Mouse (Mus musculus) liver, embryonic 11.5 days (tissue): ENCODE results near the gene Zfp821. TPM values are rescaled to one million over a fixed set of nuclear protein-coding genes. Genes with fewer than 3 reads are reported as not detected.

Source experiments
- ATAC-seq: fragments of 200-750 bp; cut with Nextera tagmentation; replicated peaks from 2 replicates; pipeline ENCODE4 v1.8.0; 2017; ENCODE audit warnings: moderate number of reproducible peaks, mild to moderate bottlenecking, moderate TSS enrichment, moderate library complexity; ENCODE audit not compliant: low FRiP score
- DNase-seq: peaks from one replicate; pipeline ENCODE4 v3.0.0-alpha.2; 2017; ENCODE audit warnings: low spot score
- H3K27ac ChIP-seq: fragments of 300-500 bp; sonication (generic); 2 replicates; pipeline ENCODE4 v1.5.1; 2014; ENCODE audit warnings: mild to moderate bottlenecking, low read depth, low read length, control low read depth
- H3K27me3 ChIP-seq: fragments of 300-500 bp; sonication (generic); replicated peaks from 2 replicates; pipeline ENCODE4 v1.6.1; 2014; ENCODE audit warnings: low read length, mixed read lengths; ENCODE audit not compliant: control insufficient read depth, insufficient read depth
- H3K36me3 ChIP-seq: fragments of 300-500 bp; sonication (generic); 2 replicates; pipeline ENCODE4 v1.6.1; 2014; ENCODE audit warnings: mild to moderate bottlenecking, low read length, moderate library complexity, mixed read lengths; ENCODE audit not compliant: control insufficient read depth, insufficient read depth
- H3K4me1 ChIP-seq: fragments of 300-500 bp; sonication (generic); replicated peaks from 2 replicates; pipeline ENCODE4 v1.6.1; 2014; ENCODE audit warnings: low read length, mixed read lengths; ENCODE audit not compliant: control insufficient read depth, insufficient read depth
- H3K4me2 ChIP-seq: fragments of 300-500 bp; sonication (generic); 2 replicates; pipeline ENCODE4 v1.6.1; 2014; ENCODE audit warnings: mild to moderate bottlenecking, control low read depth, moderate library complexity
- H3K4me3 ChIP-seq: fragments of 300-500 bp; sonication (generic); 2 replicates; pipeline ENCODE4 v1.5.1; 2014; ENCODE audit warnings: low read depth, low read length, control low read depth
- H3K9ac ChIP-seq: fragments of 300-500 bp; sonication (generic); 2 replicates; pipeline ENCODE4 v1.6.1; 2014; ENCODE audit warnings: low read depth, low read length, control low read depth
- H3K9me3 ChIP-seq: fragments of 300-500 bp; sonication (generic); 2 replicates; pipeline ENCODE4 v1.6.1; 2016; ENCODE audit warnings: low read length, inconsistent platforms, mixed read lengths; ENCODE audit not compliant: control insufficient read depth
- WGBS: fragments of 180-500 bp; shearing (Covaris S2); extraction: QIAGEN DNeasy Blood & Tissue Kit; methylation state at CpG from one replicate; pipeline ENCODE4 v1.1.7; 2014; 5-methylcytosine and 5-hydroxymethylcytosine counted together
- polyA plus RNA-seq: library from polyadenylated mRNA; unstranded; fragments of >200 nt; fragmentation: Nextera tagmentation; extraction: Ambion mirVana; gene quantifications from 2 replicates; pipeline ENCODE4 v1.2.1, GENCODE M21; 2014

The Zfp821 gene
- polyA plus RNA-seq, 1 experiment from 2014 or later: 11.7 TPM

DNA sequence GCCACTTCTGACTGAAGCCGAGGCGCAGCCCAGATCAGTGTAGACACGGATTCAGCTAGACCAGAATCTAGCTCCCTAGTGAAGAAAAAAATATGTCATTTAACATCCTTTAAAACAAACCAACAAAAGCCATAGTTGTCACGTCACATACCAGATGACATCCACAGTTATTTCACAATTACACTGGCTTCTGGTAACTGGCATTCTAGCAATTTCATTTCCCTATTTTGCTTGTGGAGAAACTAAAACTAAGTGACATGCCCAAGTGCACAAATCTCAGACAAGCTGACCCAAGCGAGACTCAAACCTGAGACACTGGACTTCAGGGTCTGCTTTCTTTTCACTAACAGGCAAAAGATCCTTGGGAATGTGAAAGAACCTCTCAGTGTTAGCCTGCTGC, 23.2 kb upstream of the Zfp821 start:
- Histone ChIP-seq H3K36me3 (peaks cover 28% of the 10 kb centered on the region), H3K27ac (no peak overlapping the region), H3K27me3 (no peaks in the 10 kb centered on the region), H3K4me3 (no peak overlapping the region), H3K4me2 (no peak overlapping the region), H3K4me1 (no peaks in the 10 kb centered on the region), H3K9ac (no peak overlapping the region), H3K9me3 (no peaks in the 10 kb centered on the region)
- DNase-seq (no peak), ATAC-seq (no peak)
- WGBS: 88% methylated on average over 5 of the region's 5 CpGs

DNA sequence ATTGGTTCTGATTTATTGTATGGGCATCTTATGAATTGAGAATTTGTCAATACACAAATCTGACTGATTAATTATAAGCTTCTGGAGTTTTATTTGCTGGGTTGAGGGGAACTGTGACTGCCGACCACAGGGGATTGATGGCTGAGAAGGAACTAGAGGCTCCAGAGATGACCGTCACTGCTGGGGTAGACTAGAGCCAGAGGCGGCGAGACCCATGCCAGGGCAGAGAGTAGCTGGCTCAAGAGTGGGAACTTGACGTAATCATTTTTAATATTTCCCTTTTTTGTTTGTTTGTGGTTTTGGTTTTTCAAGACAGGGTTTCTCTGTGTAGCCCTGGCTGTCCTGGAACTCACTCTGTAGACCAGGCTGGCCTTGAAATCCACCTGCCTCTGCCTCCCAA, 18.1 kb upstream of the Zfp821 start:
- no peak overlapping the region for H3K4me2 ChIP-seq
- no peak overlapping the region for H3K27ac ChIP-seq
- no peaks in the 10 kb centered on the region for H3K9me3 ChIP-seq
- H3K4me3 ChIP-seq: no peak overlapping the region
- peaks cover 4% of the 10 kb centered on the region for H3K36me3 ChIP-seq
- H3K27me3 ChIP-seq: no peaks in the 10 kb centered on the region
- ATAC-seq: no peak
- no peak overlapping the region for H3K9ac ChIP-seq
- H3K4me1 ChIP-seq: peaks cover 12% of the 10 kb centered on the region; the same call in 1 of the 2 replicates
- 87% methylated on average over 5 of the region's 5 CpGs for WGBS
- DNase-seq: no peak

DNA sequence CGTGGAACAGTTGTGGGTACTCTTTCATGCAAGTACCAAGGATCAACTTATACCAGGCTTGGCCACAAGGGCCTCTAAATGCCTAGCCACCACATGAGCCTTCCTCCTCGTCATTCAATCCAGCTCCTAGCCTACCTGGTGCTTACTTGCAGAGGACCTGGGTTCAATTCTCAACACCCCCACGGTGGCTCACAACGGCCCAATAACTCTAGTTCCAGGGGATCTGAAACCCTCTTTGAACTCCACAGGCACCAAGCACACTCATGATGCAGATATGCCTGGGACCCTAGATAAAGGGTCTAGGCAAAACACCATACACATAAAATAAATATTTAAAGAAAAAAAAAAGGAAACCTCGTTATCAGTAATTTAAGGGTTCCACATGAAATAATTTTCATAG, 13.6 kb upstream of the Zfp821 start:
- H3K4me1 ChIP-seq: peaks cover 12% of the 10 kb centered on the region; the same call in 1 of the 2 replicates
- H3K9me3 ChIP-seq: no peaks in the 10 kb centered on the region
- H3K27ac ChIP-seq: no peak overlapping the region
- WGBS: 50% methylated on average over 5 of the region's 5 CpGs
- H3K9ac ChIP-seq: peak overlapping the region; percentile 37; the same call in 1 of the 2 replicates
- peak overlapping the region; percentile 99 for H3K4me3 ChIP-seq
- DNase-seq: no peak
- no peak for ATAC-seq
- H3K36me3 ChIP-seq: no peaks in the 10 kb centered on the region
- H3K27me3 ChIP-seq: no peaks in the 10 kb centered on the region
- peak overlapping the region; percentile 91 for H3K4me2 ChIP-seq

DNA sequence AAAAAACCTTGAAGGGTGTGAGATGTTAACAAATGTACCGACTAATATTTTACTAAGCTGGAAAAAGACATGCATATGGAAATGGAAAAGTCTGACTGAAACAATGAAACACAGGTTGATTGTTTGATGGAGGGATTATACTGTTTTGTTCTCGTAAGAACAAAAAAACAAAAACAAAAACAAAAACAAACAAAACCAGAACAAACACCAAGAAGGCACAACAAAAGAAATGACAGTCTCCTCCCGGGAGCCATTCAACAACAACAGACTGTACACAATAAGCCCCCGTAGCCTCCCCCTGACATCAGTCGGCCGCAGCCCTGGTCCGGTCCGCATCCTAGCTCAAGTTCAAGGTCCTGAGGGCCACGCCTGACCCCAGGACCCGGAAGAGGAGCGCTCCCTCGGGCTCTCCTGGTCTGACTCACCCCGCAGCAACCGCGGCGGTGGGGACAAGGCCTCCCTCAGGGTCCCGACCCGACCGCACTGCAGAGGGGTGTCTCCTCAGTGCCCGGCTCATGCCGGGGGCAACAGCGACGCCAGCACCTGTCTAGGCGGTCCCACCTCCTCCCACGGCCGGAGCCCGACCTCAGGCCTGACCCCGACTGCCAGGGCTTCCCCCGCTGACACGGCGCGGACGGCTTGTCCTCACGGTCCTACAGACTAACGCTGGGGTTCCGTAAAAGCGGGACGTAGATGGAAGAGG, 12.8 kb upstream of the Zfp821 start:
- ATAC-seq (peak; percentile 66), DNase-seq (no peak)
- under 1% methylated on average over 38 of the region's 38 CpGs for WGBS
- Histone ChIP-seq H3K4me1 (peaks cover 12% of the 10 kb centered on the region; the same call in 1 of the 2 replicates), H3K9ac (peak overlapping the region; percentile 93), H3K4me2 (peak overlapping the region; percentile 91), H3K4me3 (peak overlapping the region; percentile 99), H3K27me3 (no peaks in the 10 kb centered on the region), H3K9me3 (no peaks in the 10 kb centered on the region), H3K27ac (peak overlapping the region; percentile 55), H3K36me3 (no peaks in the 10 kb centered on the region)

DNA sequence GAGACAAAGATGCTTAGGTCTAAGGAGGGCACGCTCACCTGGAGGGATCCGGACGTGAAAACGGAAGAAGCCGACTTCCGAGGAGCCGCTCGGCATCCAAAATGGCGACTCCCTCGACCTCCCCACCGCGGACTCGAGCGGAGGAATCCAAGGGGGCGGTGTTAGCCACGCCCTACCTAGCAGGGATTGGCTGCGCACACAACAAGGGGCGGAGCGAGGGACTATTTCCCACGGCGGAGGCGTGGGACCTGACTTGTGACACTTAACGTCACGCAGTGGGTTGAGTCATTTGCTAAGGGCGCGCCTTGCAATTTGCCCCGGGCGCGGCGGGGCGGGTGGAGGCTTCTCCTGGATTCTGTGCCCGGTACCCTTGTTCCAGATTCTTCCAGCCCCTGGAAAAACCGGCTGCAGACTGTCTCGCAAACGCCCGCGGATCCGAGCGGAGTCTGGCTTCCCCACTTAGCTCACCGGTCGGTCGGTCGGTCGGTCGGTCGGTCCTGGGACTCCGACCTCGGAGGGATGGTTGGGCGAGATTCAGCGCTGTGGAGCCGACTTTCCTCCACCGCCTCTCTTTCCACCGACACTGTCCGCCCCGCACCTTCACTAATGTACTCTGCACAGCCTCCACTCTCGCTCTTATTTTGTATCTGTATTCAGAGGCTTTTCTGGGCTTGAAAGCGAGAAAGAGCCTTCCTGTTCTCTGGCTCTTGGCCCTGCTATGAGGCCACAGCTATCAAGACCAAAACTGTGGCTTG, 12.0 kb upstream of the Zfp821 start, which contains the start of gene Ist1:
Ist1 (minus strand) TSS at position 115 of the 755 bp plus-strand sequence.
- ATAC-seq (peak; percentile 97), DNase-seq (peak; percentile 98)
- H3K27ac ChIP-seq: peak within 1 kb of the TSS; percentile 55
- no peaks in the 10 kb centered on the region for H3K9me3 ChIP-seq
- H3K9ac ChIP-seq: peak within 1 kb of the TSS; percentile 93
- H3K4me3 ChIP-seq: peak within 1 kb of the TSS; percentile 99
- H3K4me1 ChIP-seq: peaks cover 12% of the 10 kb centered on the region; the same call in 1 of the 2 replicates
- no peaks in the 10 kb centered on the region for H3K36me3 ChIP-seq
- under 1% methylated on average over 57 of the region's 57 CpGs for WGBS
- peak within 1 kb of the TSS; percentile 91 for H3K4me2 ChIP-seq
- no peaks in the 10 kb centered on the region for H3K27me3 ChIP-seq

DNA sequence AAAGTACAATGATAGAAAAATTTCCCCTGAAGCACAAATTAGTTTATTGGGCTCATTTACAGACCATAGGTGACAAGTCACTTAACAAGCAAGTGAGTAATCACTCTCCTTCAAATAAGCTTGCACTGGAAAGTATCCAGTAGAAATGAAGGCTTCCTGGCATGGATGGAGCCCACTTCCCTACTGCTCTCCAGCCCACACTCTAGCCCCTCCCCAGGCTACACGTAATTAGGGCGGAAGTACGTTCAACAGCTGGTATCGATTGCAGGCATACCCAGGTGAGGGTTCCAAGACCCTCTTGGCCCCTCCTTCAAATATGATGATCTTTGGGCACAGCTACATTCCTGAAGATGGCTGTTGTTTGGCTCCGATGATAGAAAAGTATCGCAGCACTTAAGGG, 11.2 kb upstream of the Zfp821 start:
- Histone ChIP-seq H3K4me3 (peak overlapping the region; percentile 99; the same call in 1 of the 2 replicates), H3K27me3 (no peaks in the 10 kb centered on the region), H3K4me2 (peak overlapping the region; percentile 70), H3K4me1 (peaks cover 12% of the 10 kb centered on the region; the same call in 1 of the 2 replicates), H3K27ac (no peak overlapping the region), H3K9ac (no peak overlapping the region), H3K9me3 (no peaks in the 10 kb centered on the region), H3K36me3 (no peaks in the 10 kb centered on the region)
- ATAC-seq (no peak), DNase-seq (no peak)
- 57% methylated on average over 6 of the region's 6 CpGs for WGBS

DNA sequence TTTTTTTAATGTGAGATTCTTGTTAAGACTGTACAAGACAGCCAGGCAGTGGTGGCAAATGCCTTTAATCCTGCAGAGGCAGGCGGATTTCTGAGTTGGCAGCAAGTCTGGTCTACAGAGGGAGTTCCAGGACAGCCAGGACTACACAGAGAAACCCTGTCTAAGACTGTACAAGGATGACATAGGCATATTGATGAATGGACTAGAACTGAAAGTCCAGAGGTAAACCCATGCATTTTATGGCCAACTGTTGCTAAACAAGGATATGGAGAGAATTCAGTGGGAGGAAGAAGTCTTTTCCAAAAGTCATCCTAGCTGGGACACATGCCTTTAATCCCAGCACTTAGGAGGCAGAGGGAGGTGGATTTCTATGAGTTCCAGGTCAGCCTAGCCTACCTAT, 7.6 kb upstream of the Zfp821 start:
- 76% methylated on average over 1 of the region's 1 CpGs for WGBS
- Histone ChIP-seq H3K27me3 (no peaks in the 10 kb centered on the region), H3K9me3 (no peaks in the 10 kb centered on the region), H3K4me1 (no peaks in the 10 kb centered on the region; the same call in 1 of the 2 replicates), H3K4me2 (no peak overlapping the region), H3K36me3 (no peaks in the 10 kb centered on the region), H3K9ac (no peak overlapping the region), H3K27ac (no peak overlapping the region), H3K4me3 (no peak overlapping the region)
- DNase-seq: no peak
- ATAC-seq: no peak

DNA sequence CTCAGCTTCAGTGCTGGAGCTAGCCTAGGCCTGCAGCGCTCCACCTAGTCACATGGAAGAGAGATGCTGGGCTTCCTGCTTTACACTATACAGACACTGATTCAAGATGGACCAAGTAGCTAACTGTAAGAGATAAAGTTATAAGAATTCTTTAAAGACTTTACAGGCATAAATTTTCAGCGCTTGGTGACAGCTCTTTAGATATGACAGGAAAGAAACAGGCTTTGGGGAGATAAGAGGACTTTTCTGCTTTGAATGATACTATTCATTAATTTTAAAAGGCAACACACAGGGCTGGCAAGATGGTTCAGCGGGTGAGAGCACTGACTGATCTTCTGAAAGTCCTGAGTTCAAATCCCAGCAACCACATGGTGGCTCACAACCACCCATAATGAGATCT, 6.9 kb upstream of the Zfp821 start:
- no peaks in the 10 kb centered on the region for H3K36me3 ChIP-seq
- ATAC-seq: no peak
- no peaks in the 10 kb centered on the region for H3K9me3 ChIP-seq
- no peak overlapping the region for H3K27ac ChIP-seq
- H3K9ac ChIP-seq: no peak overlapping the region
- no peaks in the 10 kb centered on the region; the same call in 1 of the 2 replicates for H3K4me1 ChIP-seq
- 72% methylated on average over 3 of the region's 3 CpGs for WGBS
- no peak overlapping the region for H3K4me2 ChIP-seq
- no peak for DNase-seq
- no peak overlapping the region for H3K4me3 ChIP-seq
- H3K27me3 ChIP-seq: no peaks in the 10 kb centered on the region
